Mouse (Mus musculus) cerebellum, adult 2 months (tissue): ENCODE data around the gene Prrx1.

Source experiments
- CTCF ChIP-seq: fragments of 200-500 bp; IDR thresholded peaks from 2 replicates; pipeline ENCODE4 v1.5.1; 2011; ENCODE audit warnings: low read depth, mild to moderate bottlenecking, control low read depth, low read length, moderate library complexity, borderline replicate concordance; ENCODE audit not compliant: insufficient read depth
- POLR2A ChIP-seq: fragments of 200-500 bp; IDR thresholded peaks from 2 replicates; pipeline ENCODE4 v1.6.1; 2011; ENCODE audit warnings: low read length, control low read depth, borderline replicate concordance; ENCODE audit not compliant: insufficient read depth

GRCm38 (mm10) chr1:163338525-163339218 lies 25.2 kb upstream of the Prrx1 start:
- TF ChIP-seq CTCF (no peak), POLR2A (no peak)
